Mouse (Mus musculus): ENCODE results near the gene C130074G19Rik.

C130074G19Rik gene

GRCm38 (mm10) chr1:184882281-184883268, at the start of gene C130074G19Rik:
Gene C130074G19Rik (minus strand): TSS chr1:184883218.
- DNase-seq (ENCODE audit: low spot score in 2 of 2) = peak in 1 of 2 experiments; percentile 34

DNA sequence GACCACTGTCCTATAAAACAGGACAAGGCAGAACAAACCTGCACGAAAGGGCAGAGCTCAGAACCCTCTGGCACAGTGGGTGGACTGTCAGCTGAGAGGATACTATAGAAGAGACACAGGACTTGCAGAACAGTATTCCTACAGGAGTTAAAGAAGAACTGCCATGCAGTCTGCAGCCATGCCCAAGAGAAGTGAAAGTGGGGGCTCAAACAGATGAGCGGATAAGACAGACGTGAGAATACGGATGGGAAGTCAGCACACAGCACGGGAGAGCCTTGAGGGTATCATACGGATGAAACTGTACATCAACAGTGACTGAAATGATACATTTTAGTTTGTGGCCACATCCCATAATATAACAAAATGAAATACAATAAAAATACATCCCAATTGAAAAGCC, 48.1 kb upstream of the C130074G19Rik start:
- no peak for DNase-seq (ENCODE audit: low spot score in 2 of 2)

DNA sequence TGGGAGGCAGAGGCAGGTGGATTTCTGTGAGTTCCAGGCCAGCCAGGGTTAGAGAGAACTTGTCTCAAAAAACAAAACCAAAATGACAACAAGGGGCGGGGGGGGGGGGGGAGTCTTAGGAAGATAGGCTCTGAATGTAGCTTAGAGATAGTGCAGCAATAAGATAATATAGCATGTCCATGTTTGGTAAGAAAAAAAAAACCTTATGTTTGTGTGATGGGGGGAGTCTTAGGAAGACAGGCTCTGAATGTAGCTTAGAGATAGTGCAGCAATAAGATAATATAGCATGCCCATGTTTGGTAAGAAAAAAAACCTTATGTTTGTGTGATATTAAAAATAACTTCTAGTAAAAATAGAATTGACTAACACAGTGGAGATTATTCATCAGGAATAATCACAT, 45.4 kb upstream of the C130074G19Rik start:
- no peak for DNase-seq (ENCODE audit: low spot score in 2 of 2)

DNA sequence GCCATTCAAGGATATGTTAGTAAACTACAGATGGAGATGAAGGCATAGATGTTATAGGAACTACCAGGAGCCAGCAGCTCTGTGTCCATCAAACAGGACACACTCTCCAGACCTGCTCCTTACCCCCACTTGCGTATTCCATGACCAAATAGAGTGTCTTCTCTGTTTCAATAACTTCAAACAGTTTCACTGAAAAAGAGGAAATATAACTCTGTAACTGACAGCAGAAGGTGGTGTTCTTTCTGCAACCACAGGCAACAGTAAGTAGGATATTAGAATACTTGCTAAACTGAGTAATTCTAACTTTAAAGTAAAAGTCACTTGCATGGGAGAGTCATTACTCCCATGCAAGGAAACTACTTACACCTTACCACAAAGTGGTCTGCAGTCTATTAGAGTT, 44.9 kb upstream of the C130074G19Rik start:
- DNase-seq (ENCODE audit: low spot score in 2 of 2) = no peak

DNA sequence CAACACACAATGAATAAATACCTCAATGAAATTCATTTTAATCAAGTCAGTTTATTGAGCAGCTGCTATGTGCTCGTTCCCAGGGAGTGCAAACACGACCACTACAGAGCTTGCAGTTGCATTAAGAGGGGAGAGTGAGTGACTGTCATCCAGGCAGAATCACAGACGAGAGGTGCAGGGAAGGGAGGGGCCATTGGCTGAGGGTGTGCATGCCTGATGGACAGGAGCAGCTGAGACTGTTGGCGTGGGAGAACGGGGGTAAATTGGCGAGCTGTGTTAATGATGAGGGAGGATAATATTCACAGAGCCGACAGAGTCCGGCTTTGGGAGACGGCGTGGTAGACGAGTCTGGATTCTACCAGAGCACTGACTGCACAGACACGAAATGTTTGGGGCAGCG, 39.8 kb upstream of the C130074G19Rik start:
- DNase-seq (ENCODE audit: low spot score in 2 of 2) = no peak

DNA sequence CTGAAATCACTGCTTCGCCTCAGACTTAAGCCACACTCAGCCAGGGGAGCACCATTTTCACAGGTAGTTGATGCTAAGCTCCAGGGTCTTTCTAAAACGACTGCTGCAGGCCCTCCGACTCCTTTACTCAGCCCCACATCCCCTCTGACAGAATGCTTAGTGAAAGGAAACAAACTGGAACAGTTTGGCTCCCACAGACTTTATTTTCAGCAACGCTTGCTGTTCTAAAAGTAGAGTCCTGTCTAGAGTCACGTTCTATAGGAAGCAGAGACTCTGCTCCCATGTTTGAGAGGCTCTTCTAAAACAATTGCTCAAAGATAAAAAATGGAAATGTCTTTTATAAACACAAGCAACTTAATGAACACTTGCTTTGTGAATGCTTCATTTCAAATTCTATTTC, 37.0 kb upstream of the C130074G19Rik start:
- DNase-seq (ENCODE audit: low spot score in 2 of 2) = no peak

DNA sequence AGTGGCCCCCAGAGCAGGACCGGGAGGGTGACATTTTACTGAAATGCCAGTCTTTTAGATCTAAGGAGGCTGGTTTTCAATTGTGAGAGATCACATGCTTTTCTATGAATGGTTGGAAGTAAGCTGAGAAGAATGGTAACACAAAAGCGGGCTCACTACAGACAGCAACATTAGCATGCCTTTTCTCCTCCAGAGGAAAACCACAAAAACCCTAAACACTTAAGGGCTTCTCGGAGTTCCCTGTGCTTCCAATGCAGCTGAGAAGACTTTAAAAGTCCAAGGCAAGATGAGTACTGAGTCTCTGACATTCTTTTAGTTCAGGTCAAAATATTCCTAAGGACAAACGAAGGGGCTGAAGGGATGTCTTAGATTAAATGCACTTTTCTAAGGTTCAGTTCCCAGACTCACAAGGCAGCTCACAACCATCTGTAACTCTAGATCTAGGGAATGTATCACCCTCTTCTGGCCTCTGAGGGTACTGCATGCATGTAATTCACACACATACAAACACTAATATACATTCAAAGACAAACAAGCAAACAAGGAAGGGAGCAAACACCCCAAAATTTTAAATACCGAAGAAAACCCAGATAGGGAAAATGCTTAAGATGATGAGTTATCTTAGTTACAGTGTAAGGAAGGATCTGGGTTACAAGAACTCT, 35.3 kb upstream of the C130074G19Rik start:
- DNase-seq (ENCODE audit: low spot score in 2 of 2) = no peak

DNA sequence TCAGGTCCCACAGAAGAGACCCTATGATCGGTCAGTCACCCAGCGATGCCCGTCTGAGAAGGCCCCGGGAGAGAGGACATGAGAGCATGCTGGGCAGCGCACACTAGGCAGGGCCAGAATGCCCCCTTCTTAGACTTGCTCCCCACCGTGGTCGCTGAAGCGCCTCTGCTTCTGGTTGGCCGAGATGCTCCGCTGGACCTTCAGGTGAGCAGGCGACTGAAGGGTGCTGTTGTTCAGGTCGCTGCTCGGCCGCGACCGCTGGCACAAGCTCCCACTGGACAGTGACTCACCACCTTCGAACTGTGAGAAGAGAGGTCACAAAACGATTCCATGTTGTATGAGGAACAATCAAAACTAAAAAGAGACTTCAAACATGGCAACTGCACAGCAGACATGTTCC, 29.3 kb upstream of the C130074G19Rik start:
- DNase-seq (ENCODE audit: low spot score in 2 of 2) = no peak

GRCm38 (mm10) chr1:184911861-184912260, 28.8 kb upstream of the C130074G19Rik start:
- no peak for DNase-seq (ENCODE audit: low spot score in 2 of 2)

- DNase-seq (ENCODE audit: low spot score in 2 of 2) = no peak
Measured at GRCm38 (mm10) chr1:184908558-184908957, 25.5 kb upstream of the C130074G19Rik start.

GRCm38 (mm10) chr1:184905904-184906745, 23.1 kb upstream of the C130074G19Rik start:
- no peak for DNase-seq (ENCODE audit: low spot score in 2 of 2)

DNA sequence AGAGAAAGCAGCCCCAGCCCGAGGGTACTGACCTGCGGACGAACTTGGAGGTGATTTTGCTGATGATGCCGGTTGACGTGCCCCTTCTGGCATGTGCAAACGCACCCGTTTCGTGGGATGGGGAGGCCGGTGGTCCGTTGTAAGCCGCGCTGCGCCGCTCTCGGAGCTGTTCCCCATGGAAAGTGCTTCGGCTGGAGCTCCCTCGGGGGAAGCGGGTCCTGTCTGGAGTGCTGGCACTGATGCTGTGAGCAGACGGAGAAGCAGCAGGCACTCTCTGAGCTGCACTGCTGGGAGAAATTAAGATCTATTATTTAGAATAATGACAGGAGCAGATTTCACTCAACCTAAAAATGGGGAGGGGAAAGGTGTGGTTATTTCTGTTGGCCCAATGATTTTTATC, 22.4 kb upstream of the C130074G19Rik start:
- DNase-seq (ENCODE audit: low spot score in 2 of 2) = no peak

- no peak for DNase-seq (ENCODE audit: low spot score in 2 of 2)
Measured at GRCm38 (mm10) chr1:184903697-184904096, 20.7 kb upstream of the C130074G19Rik start.

- no peak for DNase-seq (ENCODE audit: low spot score in 2 of 2)
Measured at GRCm38 (mm10) chr1:184902886-184903285, 19.9 kb upstream of the C130074G19Rik start.

GRCm38 (mm10) chr1:184897350-184897749, 14.3 kb upstream of the C130074G19Rik start:
- no peak for DNase-seq (ENCODE audit: low spot score in 2 of 2)

- no peak for DNase-seq (ENCODE audit: low spot score in 2 of 2)
Measured at GRCm38 (mm10) chr1:184891998-184892397, 9.0 kb upstream of the C130074G19Rik start.

GRCm38 (mm10) chr1:184889454-184889853, 6.4 kb upstream of the C130074G19Rik start:
- no peak for DNase-seq (ENCODE audit: low spot score in 2 of 2)

GRCm38 (mm10) chr1:184886160-184886559, 3.1 kb upstream of the C130074G19Rik start:
- DNase-seq (ENCODE audit: low spot score in 2 of 2) = no peak

- no peak for DNase-seq (ENCODE audit: low spot score in 2 of 2)
Measured at GRCm38 (mm10) chr1:184881861-184882260, 1.2 kb downstream of the C130074G19Rik start.

- DNase-seq (ENCODE audit: low spot score in 2 of 2) = no peak
Measured at GRCm38 (mm10) chr1:184881211-184881610, 1.8 kb downstream of the C130074G19Rik start.

GRCm38 (mm10) chr1:184878860-184879259, 4.2 kb downstream of the C130074G19Rik start:
- no peak for DNase-seq (ENCODE audit: low spot score in 2 of 2)

DNA sequence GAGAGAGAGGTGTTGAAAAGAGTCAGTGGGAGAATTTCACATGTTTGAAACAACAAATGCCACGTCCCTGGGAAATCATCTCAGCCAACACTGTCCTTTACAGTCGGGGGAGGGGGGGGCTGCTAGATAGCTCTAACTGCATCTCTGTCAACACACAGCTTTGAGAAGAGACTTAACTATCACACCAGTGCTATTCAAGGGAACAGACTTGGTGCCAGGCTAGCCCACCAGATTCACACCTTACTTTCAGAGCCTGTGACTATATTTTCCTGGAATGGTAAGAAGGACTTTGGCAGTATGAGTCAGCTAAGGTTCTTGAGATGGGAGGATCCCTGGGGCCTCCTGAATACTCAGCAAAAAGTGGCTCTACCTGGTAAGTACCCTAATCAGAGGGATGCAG, 5.7 kb downstream of the C130074G19Rik start:
- no peak for DNase-seq (ENCODE audit: low spot score in 2 of 2)

All from frontal cortex, postnatal 10 days (tissue).